Mouse (Mus musculus): ENCODE results near the gene Nsl1. TPM values are rescaled to one million over a fixed set of nuclear protein-coding genes. Genes with fewer than 3 reads are reported as not detected.

Nsl1 gene
- polyA plus RNA-seq, 1 experiment, result 0.49 TPM

DNA sequence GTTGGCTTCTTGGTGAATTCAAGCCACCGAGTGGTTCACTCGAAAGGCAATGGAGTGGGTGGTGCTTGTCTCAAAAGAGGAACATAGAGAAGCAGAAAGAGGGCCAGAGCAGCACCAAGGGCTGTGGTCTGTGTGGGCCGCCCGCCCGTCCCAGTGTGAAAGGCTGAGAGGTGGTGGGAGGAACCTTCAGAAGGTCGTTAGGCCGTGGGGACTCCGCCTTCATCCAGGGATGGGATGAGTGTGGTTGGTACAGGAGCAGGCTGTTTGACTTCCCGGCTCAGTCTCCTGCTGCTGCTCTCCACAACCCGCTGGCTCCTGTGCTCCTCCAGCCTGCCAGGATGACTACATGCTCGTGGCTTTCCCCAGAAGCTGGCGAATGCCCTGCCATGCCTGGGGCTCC, 22.8 kb downstream of the Nsl1 start:
- 75% methylated on average over 12 of the region's 12 CpGs for WGBS
- no peak overlapping the region for H3K4me3 ChIP-seq (replicated peaks; ENCODE audit: extremely low read depth, low read depth, low read length)
- TF ChIP-seq POLR2A (IDR thresholded peaks at IDR 0.05; ENCODE audit: borderline replicate concordance, extremely low read depth, low read depth, low read length) (no peak), CTCF (IDR thresholded peaks at IDR 0.05; ENCODE audit: insufficient read depth, low read length) (no peak)
- no peaks in the 10 kb centered on the region for H3K4me1 ChIP-seq (ENCODE audit: control insufficient read depth, insufficient read depth, low read length)
- DNase-seq, result no peak

DNA sequence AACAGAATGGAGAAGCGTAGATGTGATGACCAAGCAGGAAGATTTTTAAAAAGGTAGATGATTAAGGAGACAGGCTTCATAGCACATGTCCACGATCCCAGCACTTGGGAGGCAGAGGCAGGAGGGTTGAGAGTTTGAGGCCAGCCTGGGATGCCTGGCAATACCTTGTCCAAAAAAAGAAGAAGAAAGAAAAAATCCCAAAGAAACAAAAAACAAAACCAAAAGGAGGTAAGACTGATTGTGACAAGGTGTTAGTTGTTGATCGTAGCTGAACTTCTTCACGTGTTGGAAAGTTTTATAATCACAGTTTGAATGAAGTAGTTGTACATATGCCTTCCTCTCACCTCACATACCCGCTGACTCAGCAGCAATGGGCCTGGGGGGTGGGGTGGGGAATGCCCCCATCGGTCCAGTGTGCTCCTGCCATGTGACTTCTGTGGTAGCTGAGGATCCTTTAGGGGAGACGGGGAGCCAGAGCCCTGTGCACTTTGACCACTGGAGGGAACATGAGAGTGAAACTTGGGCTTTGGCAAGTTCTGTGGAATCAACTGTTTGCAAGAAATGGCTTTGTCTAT, 23.6 kb downstream of the Nsl1 start:
- DNase-seq, result no peak
- WGBS, result 65% methylated on average over 7 of the region's 7 CpGs
- H3K4me3 ChIP-seq (replicated peaks; ENCODE audit: extremely low read depth, low read depth, low read length), result no peak overlapping the region
- H3K4me1 ChIP-seq (ENCODE audit: control insufficient read depth, insufficient read depth, low read length), result no peaks in the 10 kb centered on the region
- no peak for TF ChIP-seq CTCF (IDR thresholded peaks at IDR 0.05; ENCODE audit: insufficient read depth, low read length)
- TF ChIP-seq POLR2A (IDR thresholded peaks at IDR 0.05; ENCODE audit: borderline replicate concordance, extremely low read depth, low read depth, low read length), result no peak

DNA sequence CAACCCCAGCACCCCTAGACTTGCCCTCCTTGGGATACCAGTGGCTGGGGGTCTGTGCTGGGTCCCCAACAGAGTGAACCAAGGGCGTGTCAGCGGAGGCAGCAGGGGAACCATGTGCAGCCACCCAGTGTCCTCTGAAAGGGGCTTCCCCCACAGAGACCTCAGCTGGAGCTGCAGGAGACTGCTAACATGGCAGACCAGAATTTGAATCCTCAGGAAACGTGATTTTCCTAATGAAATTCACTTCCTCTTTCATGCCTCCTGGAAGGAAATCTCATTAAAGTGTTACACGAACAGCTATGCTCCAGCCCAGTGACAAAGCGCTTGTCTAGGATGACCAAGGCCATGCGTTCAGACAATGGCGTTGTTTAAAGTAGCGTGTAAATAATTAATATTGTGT, 24.1 kb downstream of the Nsl1 start:
- WGBS, result 59% methylated on average over 8 of the region's 8 CpGs
- TF ChIP-seq POLR2A (IDR thresholded peaks at IDR 0.05; ENCODE audit: borderline replicate concordance, extremely low read depth, low read depth, low read length) (no peak), CTCF (IDR thresholded peaks at IDR 0.05; ENCODE audit: insufficient read depth, low read length) (no peak)
- no peak for DNase-seq
- Histone ChIP-seq H3K4me1 (ENCODE audit: control insufficient read depth, insufficient read depth, low read length) (no peaks in the 10 kb centered on the region), H3K4me3 (replicated peaks; ENCODE audit: extremely low read depth, low read depth, low read length) (no peak overlapping the region)

DNA sequence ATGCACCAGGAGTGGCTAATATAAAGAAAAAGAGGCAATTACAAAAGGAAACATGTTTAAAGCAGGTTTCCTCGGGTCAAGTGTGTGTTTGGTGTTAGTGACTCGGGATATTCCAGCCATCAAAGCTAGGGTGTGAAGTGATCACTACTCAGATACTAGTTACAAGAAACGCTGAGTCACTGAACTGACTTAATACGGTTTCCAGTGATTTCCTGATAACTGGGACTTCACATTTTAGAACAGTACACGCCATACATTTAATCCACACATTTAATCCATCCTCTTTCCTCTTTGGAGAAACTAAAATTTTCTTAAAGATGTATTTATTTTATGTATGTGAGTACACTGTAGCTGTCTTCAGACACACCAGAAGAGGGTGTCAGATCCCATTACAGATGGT, 25.1 kb downstream of the Nsl1 start:
- 70% methylated on average over 5 of the region's 5 CpGs for WGBS
- Histone ChIP-seq H3K4me1 (ENCODE audit: control insufficient read depth, insufficient read depth, low read length) (no peaks in the 10 kb centered on the region), H3K4me3 (replicated peaks; ENCODE audit: extremely low read depth, low read depth, low read length) (no peak overlapping the region)
- TF ChIP-seq POLR2A (IDR thresholded peaks at IDR 0.05; ENCODE audit: borderline replicate concordance, extremely low read depth, low read depth, low read length), result no peak
- no peak for DNase-seq

DNA sequence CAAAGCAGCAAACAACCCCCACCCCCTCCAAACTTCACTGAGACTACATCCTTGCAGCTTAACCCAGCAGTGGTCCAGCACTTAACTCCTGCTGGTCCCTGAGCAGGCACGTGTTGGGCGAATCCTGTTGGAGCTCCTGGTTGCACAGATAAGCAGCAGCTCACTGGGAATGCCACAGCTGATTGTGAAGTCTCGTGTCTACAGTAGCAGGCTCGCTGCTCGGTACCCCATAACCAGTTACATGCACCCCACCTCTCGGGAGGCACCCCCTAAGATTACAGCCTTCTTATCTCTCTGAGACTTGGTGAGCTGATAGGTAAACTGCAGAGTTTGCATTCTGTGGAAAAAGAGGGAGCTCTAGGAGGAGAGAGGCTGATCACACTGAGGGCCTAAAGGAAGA, 26.5 kb downstream of the Nsl1 start:
- TF ChIP-seq POLR2A (IDR thresholded peaks at IDR 0.05; ENCODE audit: borderline replicate concordance, extremely low read depth, low read depth, low read length) (no peak), CTCF (IDR thresholded peaks at IDR 0.05; ENCODE audit: insufficient read depth, low read length) (no peak)
- WGBS, result 67% methylated on average over 6 of the region's 6 CpGs
- no peak for DNase-seq
- H3K4me3 ChIP-seq (replicated peaks; ENCODE audit: extremely low read depth, low read depth, low read length), result no peak overlapping the region
- no peaks in the 10 kb centered on the region for H3K4me1 ChIP-seq (ENCODE audit: control insufficient read depth, insufficient read depth, low read length)

DNA sequence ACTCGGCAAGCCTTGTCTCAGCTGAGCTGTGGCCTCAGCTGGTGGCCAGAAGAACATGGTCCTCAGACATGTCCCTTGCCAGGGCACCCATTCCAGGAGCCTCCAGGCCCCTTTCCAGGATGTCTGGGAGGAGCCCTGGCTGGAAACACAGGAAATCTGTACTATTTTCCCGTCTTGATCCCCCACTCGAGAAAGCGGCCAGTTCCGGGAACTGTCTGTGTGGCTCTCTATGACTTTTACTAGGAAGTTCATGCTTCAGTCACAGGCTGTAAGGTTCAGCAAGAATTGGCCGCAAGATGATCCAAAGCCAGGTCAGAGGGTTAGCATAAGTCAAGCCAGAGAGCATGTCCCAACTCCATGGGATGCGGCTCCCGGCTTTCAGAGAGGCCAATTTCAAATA, 29.2 kb downstream of the Nsl1 start:
- WGBS, result 52% methylated on average over 8 of the region's 8 CpGs
- H3K4me3 ChIP-seq (replicated peaks; ENCODE audit: extremely low read depth, low read depth, low read length), result no peak overlapping the region
- no peak for DNase-seq
- no peaks in the 10 kb centered on the region for H3K4me1 ChIP-seq (ENCODE audit: control insufficient read depth, insufficient read depth, low read length)
- TF ChIP-seq CTCF (IDR thresholded peaks at IDR 0.05; ENCODE audit: insufficient read depth, low read length), result no peak
- TF ChIP-seq POLR2A (IDR thresholded peaks at IDR 0.05; ENCODE audit: borderline replicate concordance, extremely low read depth, low read depth, low read length), result no peak

DNA sequence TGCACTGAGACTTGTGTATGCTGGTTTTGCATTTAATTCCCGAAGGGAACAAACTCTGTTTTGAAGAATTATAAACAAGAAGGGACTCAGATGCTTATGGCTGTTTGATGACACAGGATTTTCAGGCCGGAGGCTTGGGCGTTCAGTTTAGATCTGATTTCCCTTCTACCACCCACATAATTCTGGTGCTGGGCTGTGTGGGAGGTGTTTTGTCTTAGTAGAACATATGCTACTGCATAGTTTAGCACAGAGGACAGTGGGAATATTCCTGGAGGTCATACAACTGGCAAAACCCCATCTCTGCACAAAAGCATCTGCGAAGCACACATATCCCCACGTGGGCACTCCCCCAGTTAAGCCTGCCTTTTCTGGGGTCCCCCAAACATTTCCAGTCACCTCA, 30.8 kb downstream of the Nsl1 start:
- no peak for TF ChIP-seq CTCF (IDR thresholded peaks at IDR 0.05; ENCODE audit: insufficient read depth, low read length)
- no peak for TF ChIP-seq POLR2A (IDR thresholded peaks at IDR 0.05; ENCODE audit: borderline replicate concordance, extremely low read depth, low read depth, low read length)
- Histone ChIP-seq H3K4me3 (replicated peaks; ENCODE audit: extremely low read depth, low read depth, low read length) (no peak overlapping the region), H3K4me1 (ENCODE audit: control insufficient read depth, insufficient read depth, low read length) (no peaks in the 10 kb centered on the region)
- DNase-seq, result no peak
- WGBS, result 46% methylated on average over 5 of the region's 5 CpGs

DNA sequence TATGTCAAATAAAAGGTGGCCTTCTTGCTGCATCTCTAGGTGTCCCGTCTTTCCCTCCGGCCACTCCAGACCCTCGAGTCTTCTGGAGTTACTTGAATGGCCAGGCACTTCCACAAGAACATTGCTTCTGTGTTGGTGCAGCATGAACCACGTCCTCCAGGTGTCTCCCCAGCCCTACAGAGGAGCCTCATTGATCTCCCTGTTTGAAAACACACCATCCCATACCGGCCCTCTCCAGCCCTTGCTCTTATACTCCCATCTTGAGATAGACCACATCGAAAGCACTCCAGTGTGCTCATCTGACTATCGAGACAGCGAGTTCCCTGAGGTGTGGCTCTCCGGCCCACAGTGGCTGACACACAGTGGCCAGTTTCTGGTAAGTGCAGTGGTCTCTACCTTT, 32.2 kb downstream of the Nsl1 start:
- no peak for DNase-seq
- Histone ChIP-seq H3K4me1 (ENCODE audit: control insufficient read depth, insufficient read depth, low read length) (no peaks in the 10 kb centered on the region), H3K4me3 (replicated peaks; ENCODE audit: extremely low read depth, low read depth, low read length) (no peak overlapping the region)
- TF ChIP-seq POLR2A (IDR thresholded peaks at IDR 0.05; ENCODE audit: borderline replicate concordance, extremely low read depth, low read depth, low read length) (no peak), CTCF (IDR thresholded peaks at IDR 0.05; ENCODE audit: insufficient read depth, low read length) (peak; percentile 43; the same call in 1 of the 2 replicates)
- 75% methylated on average over 9 of the region's 9 CpGs for WGBS

DNA sequence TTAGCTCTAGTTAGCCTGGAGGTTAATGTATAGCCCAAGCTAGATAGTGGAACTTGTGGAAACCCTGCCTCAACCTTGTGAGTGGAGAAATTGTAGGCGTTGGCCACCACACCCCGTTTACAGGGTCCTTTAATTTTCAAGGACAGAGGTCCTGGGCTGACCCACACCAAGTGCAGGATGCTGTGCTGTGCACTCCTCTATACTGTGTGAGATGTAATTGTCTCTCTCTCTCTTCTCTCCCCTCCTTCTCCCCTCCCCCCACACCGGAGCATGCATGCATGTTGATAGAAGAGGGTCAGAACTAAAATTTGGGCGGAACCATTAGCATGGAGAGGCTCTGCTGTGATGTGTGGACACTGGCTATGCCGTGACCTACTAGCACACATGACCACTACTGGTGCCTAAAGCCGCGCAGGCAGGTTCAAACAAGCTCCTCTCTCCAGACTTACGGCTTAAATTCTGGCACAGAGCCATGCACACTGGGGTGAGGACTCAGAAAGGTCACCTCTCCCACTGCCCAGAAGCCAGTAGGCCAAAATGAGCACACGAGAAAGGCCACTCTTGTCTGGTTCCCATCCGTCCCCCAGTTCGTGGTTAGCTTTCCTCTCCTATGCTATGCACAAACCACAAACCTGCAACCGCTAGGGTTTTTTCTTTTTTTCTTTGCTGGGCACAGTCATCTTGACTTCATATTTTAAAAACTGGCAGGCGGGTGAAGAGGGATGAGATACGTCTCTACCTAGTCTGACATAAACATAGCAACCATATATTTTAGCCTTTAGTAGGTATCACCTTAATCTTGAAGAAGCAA, 34.3 kb downstream of the Nsl1 start:
- Histone ChIP-seq H3K4me3 (replicated peaks; ENCODE audit: extremely low read depth, low read depth, low read length) (no peak overlapping the region), H3K4me1 (ENCODE audit: control insufficient read depth, insufficient read depth, low read length) (no peaks in the 10 kb centered on the region)
- no peak for TF ChIP-seq CTCF (IDR thresholded peaks at IDR 0.05; ENCODE audit: insufficient read depth, low read length)
- TF ChIP-seq POLR2A (IDR thresholded peaks at IDR 0.05; ENCODE audit: borderline replicate concordance, extremely low read depth, low read depth, low read length), result no peak
- WGBS, result 49% methylated on average over 14 of the region's 14 CpGs
- DNase-seq, result no peak
